Mouse (Mus musculus) embryo, embryonic 10 days (tissue): Measurements from ENCODE around the gene Myrfl.

Source experiments
- DNase-seq: peaks from one replicate; pipeline ENCODE4 v3.0.0-alpha.2; 2015; ENCODE audit warnings: low spot score

Gene Myrfl

GRCm38 (mm10) chr10:116896336-116897177 lies at the start of gene Myrfl:
Gene Myrfl, minus strand, starts transcription at chr10:116896919.
- no peak for DNase-seq

GRCm38 (mm10) chr10:116944940-116945339 lies 48.2 kb upstream of the Myrfl start:
- no peak for DNase-seq

- no peak for DNase-seq
Observed at GRCm38 (mm10) chr10:116944144-116944543, 47.4 kb upstream of the Myrfl start.

- no peak for DNase-seq
Observed at GRCm38 (mm10) chr10:116943025-116943424, 46.3 kb upstream of the Myrfl start.

GRCm38 (mm10) chr10:116935028-116935427 lies 38.3 kb upstream of the Myrfl start:
- DNase-seq = no peak

- no peak for DNase-seq
Observed at GRCm38 (mm10) chr10:116933794-116934193, 37.1 kb upstream of the Myrfl start.

GRCm38 (mm10) chr10:116932418-116932817 lies 35.7 kb upstream of the Myrfl start:
- DNase-seq = no peak

- no peak for DNase-seq
Observed at GRCm38 (mm10) chr10:116931497-116932179, 34.9 kb upstream of the Myrfl start.

- DNase-seq = no peak
Observed at GRCm38 (mm10) chr10:116930936-116931335, 34.2 kb upstream of the Myrfl start.

- DNase-seq = no peak
Observed at GRCm38 (mm10) chr10:116930506-116930905, 33.8 kb upstream of the Myrfl start.

- DNase-seq = no peak
Observed at GRCm38 (mm10) chr10:116928826-116929225, 32.1 kb upstream of the Myrfl start.

- DNase-seq = no peak
Observed at GRCm38 (mm10) chr10:116926428-116927113, 29.9 kb upstream of the Myrfl start.

- no peak for DNase-seq
Observed at GRCm38 (mm10) chr10:116923651-116924495, 27.2 kb upstream of the Myrfl start.

GRCm38 (mm10) chr10:116922161-116922560 lies 25.4 kb upstream of the Myrfl start:
- no peak for DNase-seq

GRCm38 (mm10) chr10:116921416-116921815 lies 24.7 kb upstream of the Myrfl start:
- no peak for DNase-seq

GRCm38 (mm10) chr10:116920641-116921040 lies 23.9 kb upstream of the Myrfl start:
- DNase-seq = no peak

- no peak for DNase-seq
Observed at GRCm38 (mm10) chr10:116919368-116920317, 22.9 kb upstream of the Myrfl start.

GRCm38 (mm10) chr10:116916581-116916980 lies 19.9 kb upstream of the Myrfl start:
- no peak for DNase-seq

GRCm38 (mm10) chr10:116915286-116915685 lies 18.6 kb upstream of the Myrfl start:
- DNase-seq = no peak

- no peak for DNase-seq
Observed at GRCm38 (mm10) chr10:116914586-116914985, 17.9 kb upstream of the Myrfl start.
